Mouse (Mus musculus) embryonic facial prominence, embryonic 15.5 days (tissue): ENCODE measurements around the gene Gata1. TPM values are rescaled to one million over a fixed set of nuclear protein-coding genes. Genes with fewer than 3 reads are reported as not detected.
A peak's percentile ranks its signal among the peaks of the same experiment; 100 is the strongest.

ENCODE experiments used
- ATAC-seq: fragments of 200-750 bp; cut with Nextera tagmentation; 2 replicates; pipeline ENCODE4 v1.8.0; 2017; ENCODE audit warnings: low read depth, moderate TSS enrichment; ENCODE audit not compliant: insufficient number of reproducible peaks, low FRiP score, low TSS enrichment
- H3K27ac ChIP-seq: fragments of 300-500 bp; sonication (generic); replicated peaks from 2 replicates; pipeline ENCODE4 v1.5.1; 2015; ENCODE audit warnings: mild to moderate bottlenecking, inconsistent platforms
- H3K27me3 ChIP-seq: fragments of 300-500 bp; sonication (generic); 2 replicates; pipeline ENCODE4 v1.6.1; 2015; ENCODE audit warnings: inconsistent platforms
- H3K36me3 ChIP-seq: fragments of 300-500 bp; sonication (generic); 2 replicates; pipeline ENCODE4 v1.6.1; 2015; ENCODE audit warnings: mild to moderate bottlenecking, inconsistent platforms
- H3K4me1 ChIP-seq: fragments of 300-500 bp; sonication (generic); 2 replicates; pipeline ENCODE4 v1.6.1; 2015; ENCODE audit warnings: inconsistent platforms
- H3K4me2 ChIP-seq: fragments of 300-500 bp; sonication (generic); replicated peaks from 2 replicates; pipeline ENCODE4 v1.6.1; 2015; ENCODE audit warnings: mild to moderate bottlenecking, inconsistent platforms
- H3K4me3 ChIP-seq: fragments of 300-500 bp; sonication (generic); replicated peaks from 2 replicates; pipeline ENCODE4 v1.5.1; 2015; ENCODE audit warnings: mild to moderate bottlenecking, inconsistent platforms
- H3K9ac ChIP-seq: fragments of 300-500 bp; sonication (generic); 2 replicates; pipeline ENCODE4 v1.6.1; 2015; ENCODE audit warnings: inconsistent platforms
- H3K9me3 ChIP-seq: fragments of 300-500 bp; sonication (generic); replicated peaks from 2 replicates; pipeline ENCODE4 v1.6.1; 2016; ENCODE audit warnings: inconsistent platforms
- WGBS: fragments of 180-500 bp; shearing (Covaris S2); methylation state at CpG from one replicate; pipeline ENCODE4 v1.1.7; 2015; 5-methylcytosine and 5-hydroxymethylcytosine counted together
- polyA plus RNA-seq: library from polyadenylated mRNA; unstranded; fragments of >200 nt; fragmentation: Nextera tagmentation; extraction: Ambion mirVana; gene quantifications from 2 replicates; pipeline ENCODE4 v1.2.1, GENCODE M21; 2015

Gene Gata1
- polyA plus RNA-seq, 1 experiment from 2014 or later, result 1.9 TPM

DNA sequence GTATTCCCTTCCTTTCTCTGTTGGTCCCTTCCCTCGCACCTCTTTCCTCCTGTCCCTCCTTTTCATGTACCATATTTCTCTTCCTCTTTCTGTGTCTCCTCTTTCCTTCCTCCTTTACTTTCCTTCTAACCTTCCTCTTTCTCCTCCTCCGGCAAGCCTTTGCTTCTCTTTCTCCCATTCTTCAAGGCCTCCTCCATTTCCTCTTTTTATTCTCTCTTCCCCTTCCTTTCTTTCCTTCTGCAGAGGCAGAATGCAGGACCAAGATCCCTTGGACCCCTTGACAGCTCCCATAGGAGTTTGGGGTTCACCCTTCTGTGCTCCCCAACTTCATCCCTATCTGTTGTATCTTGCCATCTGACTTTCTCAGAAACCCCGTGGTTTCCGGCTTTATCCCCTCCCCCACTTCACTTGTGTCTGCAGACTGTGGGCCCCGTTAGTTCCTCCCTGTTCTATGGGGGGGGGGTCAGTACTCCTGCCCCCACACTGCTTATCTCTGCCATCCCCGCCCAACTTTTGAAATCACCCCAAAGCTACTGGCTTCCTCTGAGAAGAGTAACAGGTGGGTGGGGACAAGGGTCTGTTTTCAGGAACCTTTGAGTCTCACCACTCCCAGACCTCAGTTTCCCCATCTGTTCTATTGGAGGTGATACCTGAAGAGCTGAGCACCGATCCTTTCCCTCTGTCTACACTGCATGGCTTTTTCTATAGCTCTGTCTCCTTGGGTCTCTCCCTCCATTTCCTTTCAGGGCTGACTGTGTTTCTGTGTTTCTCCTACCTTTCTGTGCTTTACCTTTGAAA lies 13.8 kb downstream of the Gata1 start:
- 75% methylated on average over 7 of the region's 7 CpGs for WGBS
- H3K9me3 ChIP-seq, result no peaks in the 10 kb centered on the region
- no peaks in the 10 kb centered on the region for H3K36me3 ChIP-seq
- H3K27ac ChIP-seq, result no peak overlapping the region
- no peaks in the 10 kb centered on the region for H3K4me1 ChIP-seq
- no peak overlapping the region for H3K9ac ChIP-seq
- no peaks in the 10 kb centered on the region for H3K27me3 ChIP-seq
- no peak overlapping the region for H3K4me3 ChIP-seq
- no peak for ATAC-seq
- H3K4me2 ChIP-seq, result no peak overlapping the region

- no peaks in the 10 kb centered on the region for H3K36me3 ChIP-seq
- no peak overlapping the region for H3K4me2 ChIP-seq
- 86% methylated on average over 9 of the region's 9 CpGs for WGBS
- no peak overlapping the region for H3K9ac ChIP-seq
- no peak overlapping the region for H3K27ac ChIP-seq
- ATAC-seq, result no peak
- H3K9me3 ChIP-seq, result no peaks in the 10 kb centered on the region
- H3K4me1 ChIP-seq, result no peaks in the 10 kb centered on the region
- H3K4me3 ChIP-seq, result no peak overlapping the region
- H3K27me3 ChIP-seq, result no peaks in the 10 kb centered on the region
Measured at GRCm38 (mm10) chrX:7958868-7959267, 19.0 kb downstream of the Gata1 start.

- Histone ChIP-seq H3K27me3 (no peaks in the 10 kb centered on the region), H3K9me3 (no peaks in the 10 kb centered on the region), H3K9ac (no peak overlapping the region), H3K4me2 (no peak overlapping the region), H3K4me3 (no peak overlapping the region), H3K36me3 (no peaks in the 10 kb centered on the region), H3K27ac (no peak overlapping the region), H3K4me1 (no peaks in the 10 kb centered on the region)
- WGBS, result 92% methylated on average over 7 of the region's 7 CpGs
- no peak for ATAC-seq
Measured at GRCm38 (mm10) chrX:7950091-7950490, 27.8 kb downstream of the Gata1 start.

GRCm38 (mm10) chrX:7947900-7948492 lies 29.9 kb downstream of the Gata1 start:
- peak; percentile 99 for ATAC-seq
- 17% methylated on average over 38 of the region's 38 CpGs for WGBS
- H3K27ac ChIP-seq, result peak overlapping the region; percentile 44; the same call in 1 of the 2 replicates
- H3K9me3 ChIP-seq, result no peaks in the 10 kb centered on the region
- H3K9ac ChIP-seq, result peak overlapping the region; percentile 23; the same call in 1 of the 2 replicates
- peak overlapping the region; percentile 42 for H3K4me2 ChIP-seq
- H3K4me3 ChIP-seq, result peak overlapping the region; percentile 53
- H3K27me3 ChIP-seq, result no peaks in the 10 kb centered on the region
- H3K4me1 ChIP-seq, result no peaks in the 10 kb centered on the region
- H3K36me3 ChIP-seq, result no peaks in the 10 kb centered on the region

GRCm38 (mm10) chrX:7947108-7947899 lies 30.6 kb downstream of the Gata1 start, which contains the start of gene Hdac6:
Gene Hdac6, minus strand, starts transcription at chrX:7947889.
- Histone ChIP-seq H3K4me2 (peak within 1 kb of the TSS; percentile 51), H3K27ac (peak within 1 kb of the TSS; percentile 44; the same call in 1 of the 2 replicates), H3K4me1 (no peaks in the 10 kb centered on the region), H3K9ac (peak within 1 kb of the TSS; percentile 33; the same call in 1 of the 2 replicates), H3K27me3 (no peaks in the 10 kb centered on the region), H3K4me3 (peak within 1 kb of the TSS; percentile 53), H3K9me3 (no peaks in the 10 kb centered on the region), H3K36me3 (no peaks in the 10 kb centered on the region)
- 15% methylated on average over 36 of the region's 37 CpGs for WGBS
- peak; percentile 30 for ATAC-seq

DNA sequence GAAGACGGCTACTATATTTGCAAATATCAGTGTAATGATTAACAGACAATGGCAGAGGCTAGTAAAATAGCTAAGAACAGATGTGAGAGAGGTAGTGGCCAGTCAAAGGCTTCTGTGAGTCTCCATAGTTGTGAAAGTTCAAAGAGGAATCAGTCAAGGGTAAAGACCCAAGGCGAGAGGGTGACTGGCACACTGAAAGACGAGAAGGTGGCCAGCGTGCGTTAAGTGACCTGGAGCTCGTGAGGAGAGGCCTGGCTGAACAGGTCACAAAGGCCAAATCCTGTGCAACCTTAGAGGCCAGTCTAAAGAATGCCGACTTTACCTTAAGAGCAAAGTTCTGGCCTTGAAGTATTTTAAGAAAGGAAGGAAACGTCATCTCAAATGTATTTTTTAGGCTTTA lies 32.3 kb downstream of the Gata1 start:
- ATAC-seq, result no peak
- Histone ChIP-seq H3K4me1 (no peaks in the 10 kb centered on the region), H3K4me3 (no peak overlapping the region), H3K9me3 (no peaks in the 10 kb centered on the region), H3K9ac (no peak overlapping the region), H3K4me2 (no peak overlapping the region), H3K27ac (no peak overlapping the region), H3K27me3 (no peaks in the 10 kb centered on the region), H3K36me3 (peaks cover 3% of the 10 kb centered on the region; the same call in 1 of the 2 replicates)
- WGBS, result 65% methylated on average over 8 of the region's 8 CpGs

DNA sequence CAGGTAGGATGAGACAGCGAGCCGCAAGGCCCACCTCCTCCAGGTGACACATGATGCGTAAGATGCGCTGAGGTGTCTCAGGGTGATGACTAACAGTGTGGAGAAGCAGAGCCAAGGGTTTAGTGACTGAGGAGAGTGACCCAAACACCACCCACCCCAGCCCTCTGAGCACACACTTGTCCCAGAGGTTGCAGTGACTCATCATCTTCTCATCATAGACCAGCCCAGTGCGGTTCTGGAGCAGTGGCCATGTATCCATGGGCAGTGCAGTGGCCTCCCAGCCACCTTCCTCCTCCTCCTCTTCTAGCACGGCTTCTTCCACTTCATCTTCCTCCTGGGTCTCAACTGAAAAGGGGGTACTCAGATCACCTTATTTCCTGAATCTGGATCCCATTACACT lies 40.2 kb downstream of the Gata1 start:
- peaks cover 13% of the 10 kb centered on the region; the same call in 1 of the 2 replicates for H3K36me3 ChIP-seq
- no peaks in the 10 kb centered on the region for H3K4me1 ChIP-seq
- no peaks in the 10 kb centered on the region for H3K27me3 ChIP-seq
- ATAC-seq, result no peak
- H3K4me3 ChIP-seq, result no peak overlapping the region
- no peak overlapping the region for H3K4me2 ChIP-seq
- 86% methylated on average over 6 of the region's 6 CpGs for WGBS
- H3K9me3 ChIP-seq, result no peaks in the 10 kb centered on the region
- no peak overlapping the region for H3K27ac ChIP-seq
- H3K9ac ChIP-seq, result no peak overlapping the region

GRCm38 (mm10) chrX:7936874-7937273 lies 41.0 kb downstream of the Gata1 start:
- peaks cover 11% of the 10 kb centered on the region; the same call in 1 of the 2 replicates for H3K36me3 ChIP-seq
- 52% methylated on average over 11 of the region's 11 CpGs for WGBS

GRCm38 (mm10) chrX:7928270-7928790 lies 49.5 kb downstream of the Gata1 start, which contains the start of gene Eras:
Gene Eras, minus strand, starts transcription at chrX:7928607.
- Histone ChIP-seq H3K4me2 (no peak within 1 kb of the TSS), H3K4me3 (no peak within 1 kb of the TSS), H3K4me1 (no peaks in the 10 kb centered on the region), H3K9me3 (no peaks in the 10 kb centered on the region), H3K9ac (no peak within 1 kb of the TSS), H3K27ac (no peak within 1 kb of the TSS), H3K36me3 (peaks cover 4% of the 10 kb centered on the region; the same call in 1 of the 2 replicates), H3K27me3 (peaks cover 47% of the 10 kb centered on the region)
- WGBS, result 22% methylated on average over 19 of the region's 19 CpGs
- no peak for ATAC-seq

More at GRCm38 (mm10) chrX:7936874-7937273, 41.0 kb downstream of the Gata1 start:
- Histone ChIP-seq H3K9me3 (no peaks in the 10 kb centered on the region), H3K27me3 (no peaks in the 10 kb centered on the region), H3K4me1 (no peaks in the 10 kb centered on the region), H3K4me3 (no peak overlapping the region), H3K4me2 (no peak overlapping the region), H3K9ac (no peak overlapping the region), H3K27ac (no peak overlapping the region)
- no peak for ATAC-seq

DNA sequence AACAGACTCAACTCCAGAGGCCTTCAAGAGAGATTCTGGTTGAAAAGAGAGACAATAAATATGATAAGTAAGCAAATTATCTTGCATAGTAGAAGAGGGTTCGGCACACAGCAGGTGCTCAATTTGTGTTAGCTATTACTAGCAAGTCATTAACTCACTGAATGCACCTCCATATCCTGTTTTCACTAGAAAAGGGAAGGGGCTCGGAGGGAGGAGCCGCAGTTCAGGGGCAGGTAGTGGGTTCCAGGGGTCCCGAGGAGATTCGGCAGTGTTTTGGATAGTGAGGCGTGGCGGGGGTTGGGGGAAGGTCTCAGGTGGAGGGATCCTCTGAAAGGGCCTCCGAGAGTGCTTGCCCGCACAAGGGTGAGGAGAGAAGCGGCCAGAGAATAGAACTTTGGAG lies 50.8 kb downstream of the Gata1 start:
- H3K4me1 ChIP-seq, result peaks cover 4% of the 10 kb centered on the region
- H3K4me3 ChIP-seq, result no peak overlapping the region
- 15% methylated on average over 10 of the region's 10 CpGs for WGBS
- no peak for ATAC-seq
- peaks cover 4% of the 10 kb centered on the region; the same call in 1 of the 2 replicates for H3K36me3 ChIP-seq
- H3K9ac ChIP-seq, result no peak overlapping the region
- H3K9me3 ChIP-seq, result no peaks in the 10 kb centered on the region
- no peak overlapping the region for H3K4me2 ChIP-seq
- no peak overlapping the region for H3K27ac ChIP-seq
- H3K27me3 ChIP-seq, result peaks cover 58% of the 10 kb centered on the region

DNA sequence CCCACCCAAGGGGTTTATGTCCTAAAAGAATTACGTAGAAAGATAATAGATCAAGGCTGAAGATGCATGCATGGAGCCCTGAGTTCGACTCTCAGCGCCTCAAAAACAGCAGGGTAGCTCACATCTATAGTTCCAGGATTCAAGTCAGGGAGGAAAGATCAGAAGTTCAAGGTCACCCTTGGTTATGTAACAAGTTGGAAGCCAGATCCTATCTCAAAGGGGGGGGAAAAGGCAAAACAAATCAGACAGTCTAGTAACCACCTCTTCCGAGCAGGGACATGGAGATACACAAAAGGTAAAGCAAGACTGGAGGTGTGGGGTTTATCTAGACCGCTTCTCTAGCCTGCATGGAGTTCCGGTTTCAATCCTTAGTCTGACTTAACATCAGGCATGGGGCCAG lies 51.6 kb downstream of the Gata1 start:
- WGBS, result 72% methylated on average over 6 of the region's 6 CpGs
- Histone ChIP-seq H3K27ac (no peak overlapping the region), H3K9me3 (no peaks in the 10 kb centered on the region), H3K4me1 (peaks cover 8% of the 10 kb centered on the region), H3K4me2 (no peak overlapping the region), H3K27me3 (peaks cover 66% of the 10 kb centered on the region), H3K4me3 (no peak overlapping the region), H3K9ac (no peak overlapping the region), H3K36me3 (peaks cover under 1% of the 10 kb centered on the region; the same call in 1 of the 2 replicates)
- no peak for ATAC-seq
